Mouse (Mus musculus) heart, adult 18-20 months (tissue): Measurements from ENCODE around the gene Slc12a3. TPM values are rescaled to one million over a fixed set of nuclear protein-coding genes. Genes with fewer than 3 reads are reported as not detected.
A peak's percentile ranks its signal among the peaks of the same experiment; 100 is the strongest.

Experiments used
- DNase-seq, 2 experiments: peaks; one replicate each; pipeline ENCODE4 v3.0.0; 2021 to 2022; ENCODE audit warnings: mixed read lengths in 1 of 2
- total RNA-seq, 2 experiments: library from RNA; stranded (reverse); gene quantifications; 2 replicates each; pipeline ENCODE4 v1.2.3; 2021

The Slc12a3 gene
- total RNA-seq, 2 experiments from 2014 or later = 0.12 to 0.41 TPM

GRCm38 (mm10) chr8:94330733-94331132 is 1.7 kb downstream of the Slc12a3 start:
- peak; percentile 52 to 74 for DNase-seq

GRCm38 (mm10) chr8:94333345-94333744 is 4.3 kb downstream of the Slc12a3 start:
- no peak for DNase-seq

GRCm38 (mm10) chr8:94337559-94337958 is 8.6 kb downstream of the Slc12a3 start:
- DNase-seq = no peak

- peak in 1 of 2 experiments; percentile 30 for DNase-seq
Measured at GRCm38 (mm10) chr8:94340796-94341195, 11.8 kb downstream of the Slc12a3 start.

- no peak for DNase-seq
Measured at GRCm38 (mm10) chr8:94342691-94343090, 13.7 kb downstream of the Slc12a3 start.

GRCm38 (mm10) chr8:94343290-94343689 is 14.3 kb downstream of the Slc12a3 start:
- DNase-seq = peak; percentile 86 to 92

GRCm38 (mm10) chr8:94343778-94344320 is 14.8 kb downstream of the Slc12a3 start:
- DNase-seq = no peak

GRCm38 (mm10) chr8:94345657-94346056 is 16.7 kb downstream of the Slc12a3 start:
- DNase-seq = no peak

- no peak for DNase-seq
Measured at GRCm38 (mm10) chr8:94346264-94346663, 17.3 kb downstream of the Slc12a3 start.

GRCm38 (mm10) chr8:94348425-94348824 is 19.4 kb downstream of the Slc12a3 start:
- DNase-seq = no peak

- DNase-seq = peak; percentile 53 to 61
Measured at GRCm38 (mm10) chr8:94354069-94354531, 25.1 kb downstream of the Slc12a3 start.

GRCm38 (mm10) chr8:94354571-94354970 is 25.6 kb downstream of the Slc12a3 start:
- DNase-seq = peak; percentile 65 to 74

- peak; percentile 56 to 66 for DNase-seq
Measured at GRCm38 (mm10) chr8:94357220-94357619, 28.2 kb downstream of the Slc12a3 start.

- DNase-seq = peak; percentile 91
Measured at GRCm38 (mm10) chr8:94358541-94358940, 29.5 kb downstream of the Slc12a3 start.

GRCm38 (mm10) chr8:94361774-94362431 is 32.9 kb downstream of the Slc12a3 start:
- peak in 1 of 2 experiments; percentile 65 for DNase-seq

GRCm38 (mm10) chr8:94362607-94363239 is 33.7 kb downstream of the Slc12a3 start:
- peak; percentile 80 to 83 for DNase-seq

GRCm38 (mm10) chr8:94363288-94363688 is 34.3 kb downstream of the Slc12a3 start:
- peak; percentile 90 to 95 for DNase-seq

GRCm38 (mm10) chr8:94363906-94364305 is 34.9 kb downstream of the Slc12a3 start:
- DNase-seq = peak; percentile 82 to 87

- no peak for DNase-seq
Measured at GRCm38 (mm10) chr8:94364686-94365312, 35.8 kb downstream of the Slc12a3 start.

GRCm38 (mm10) chr8:94365410-94365981 is 36.5 kb downstream of the Slc12a3 start:
- DNase-seq = peak; percentile 55 to 74

GRCm38 (mm10) chr8:94370839-94371238 is 41.8 kb downstream of the Slc12a3 start:
- DNase-seq = peak in 1 of 2 experiments; percentile 46

GRCm38 (mm10) chr8:94372955-94373599 is 44.1 kb downstream of the Slc12a3 start:
- DNase-seq = no peak
